Mouse (Mus musculus): ENCODE results near the gene Nup93. TPM values are rescaled to one million over a fixed set of nuclear protein-coding genes. Genes with fewer than 3 reads are reported as not detected.

The Nup93 gene
- total RNA-seq, 2 experiments from 2014 or later: 62.9 to 66.3 TPM

DNA sequence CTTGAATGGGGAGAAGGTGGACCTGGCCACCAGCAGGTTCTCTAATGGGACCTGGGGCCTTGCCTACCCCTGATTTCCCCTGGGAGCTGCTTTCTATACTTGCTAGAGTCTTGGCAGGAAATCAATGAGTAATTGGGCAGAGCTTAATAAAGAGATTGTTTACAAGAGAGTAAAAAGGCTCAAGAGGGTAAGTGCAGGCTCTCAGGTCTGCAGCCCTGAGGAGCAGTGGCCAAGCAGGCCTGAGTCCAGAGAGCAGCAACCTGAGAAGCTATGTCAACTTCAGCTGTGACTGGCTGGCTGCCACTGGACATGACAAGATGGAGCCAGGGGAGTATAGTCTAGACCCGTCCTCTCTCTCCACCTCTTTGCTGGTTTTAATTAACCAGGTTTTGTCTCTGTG, 21.4 kb upstream of the Nup93 start:
- Histone ChIP-seq H3K27ac (peak overlapping the region; percentile 48; the same call in 1 of the 2 replicates), H3K4me3 (no peak overlapping the region)
- DNase-seq (ENCODE audit: low spot score in 2 of 2): no peak
- no peak for TF ChIP-seq CTCF (conservative IDR thresholded peaks at IDR 0.05)

GRCm38 (mm10) chr8:94194591-94195223, 19.7 kb upstream of the Nup93 start:
- TF ChIP-seq CTCF (conservative IDR thresholded peaks at IDR 0.05): no peak
- Histone ChIP-seq H3K27ac (peak overlapping the region; percentile 18; the same call in 1 of the 2 replicates), H3K4me3 (no peak overlapping the region)
- DNase-seq (ENCODE audit: low spot score in 2 of 2): peak in 1 of 2 experiments; percentile 42

DNA sequence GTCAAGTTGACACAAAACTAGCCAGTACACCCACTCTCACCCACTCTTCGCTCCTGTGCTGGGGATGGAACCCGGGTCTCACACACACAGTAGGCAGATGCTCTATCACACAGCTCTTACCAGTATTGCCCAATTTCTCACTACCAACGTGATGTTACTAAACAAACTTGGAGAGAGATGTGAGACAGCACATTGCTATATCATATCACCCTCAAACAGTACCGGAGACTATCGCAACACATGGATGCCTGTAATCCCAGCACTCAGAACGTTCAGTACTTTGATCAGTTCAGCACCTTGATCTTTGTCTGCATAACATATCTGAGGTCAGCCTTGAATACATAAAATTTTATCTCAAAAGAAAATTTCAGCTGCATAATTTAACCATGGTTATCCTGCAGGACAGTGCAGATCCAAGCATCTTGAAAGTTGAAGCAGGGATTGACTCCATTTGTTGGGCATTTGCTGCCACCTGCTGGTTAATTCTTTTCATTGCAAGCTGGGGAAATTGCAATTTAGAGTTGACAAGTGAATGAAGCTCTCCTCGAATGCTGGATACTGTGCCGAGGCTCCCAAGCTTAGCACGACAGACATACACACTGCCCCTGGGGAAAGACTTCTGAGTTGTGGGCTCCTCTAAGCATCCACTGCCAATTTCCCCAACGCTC, 15.0 kb upstream of the Nup93 start:
- DNase-seq (ENCODE audit: low spot score in 2 of 2): peak; percentile 64 to 87
- peak; percentile 90 for TF ChIP-seq CTCF (conservative IDR thresholded peaks at IDR 0.05)
- H3K4me3 ChIP-seq: no peak overlapping the region
- H3K27ac ChIP-seq: no peak overlapping the region

GRCm38 (mm10) chr8:94204043-94204442, 10.3 kb upstream of the Nup93 start:
- H3K4me3 ChIP-seq: no peak overlapping the region
- no peak overlapping the region for H3K27ac ChIP-seq
- DNase-seq (ENCODE audit: low spot score in 2 of 2): no peak
- no peak for TF ChIP-seq CTCF (conservative IDR thresholded peaks at IDR 0.05)

GRCm38 (mm10) chr8:94205736-94206135, 8.6 kb upstream of the Nup93 start:
- Histone ChIP-seq H3K4me3 (no peak overlapping the region), H3K27ac (0 out of 2 replicates have a peak overlapping the region, but pooled peaks have one; percentile 18)
- TF ChIP-seq CTCF (conservative IDR thresholded peaks at IDR 0.05): peak; percentile 93
- peak in 1 of 2 experiments; percentile 73 for DNase-seq (ENCODE audit: low spot score in 2 of 2)

- no peak for TF ChIP-seq CTCF (conservative IDR thresholded peaks at IDR 0.05)
- H3K4me3 ChIP-seq: no peak overlapping the region
- DNase-seq (ENCODE audit: low spot score in 2 of 2): no peak
- 0 out of 2 replicates have a peak overlapping the region, but pooled peaks have one; percentile 18 for H3K27ac ChIP-seq
Measured at GRCm38 (mm10) chr8:94206256-94206655, 8.1 kb upstream of the Nup93 start.

- peak in 1 of 2 experiments; percentile 49 for DNase-seq (ENCODE audit: low spot score in 2 of 2)
- Histone ChIP-seq H3K4me3 (no peak overlapping the region), H3K27ac (peak overlapping the region; percentile 97; the same call in 1 of the 2 replicates)
- TF ChIP-seq CTCF (conservative IDR thresholded peaks at IDR 0.05): no peak
Measured at GRCm38 (mm10) chr8:94207491-94207890, 6.9 kb upstream of the Nup93 start.

- DNase-seq (ENCODE audit: low spot score in 2 of 2): peak; percentile 61 to 78
- TF ChIP-seq CTCF (conservative IDR thresholded peaks at IDR 0.05): no peak
- Histone ChIP-seq H3K4me3 (no peak overlapping the region), H3K27ac (peak overlapping the region; percentile 97)
Measured at GRCm38 (mm10) chr8:94209639-94210038, 4.7 kb upstream of the Nup93 start.

DNA sequence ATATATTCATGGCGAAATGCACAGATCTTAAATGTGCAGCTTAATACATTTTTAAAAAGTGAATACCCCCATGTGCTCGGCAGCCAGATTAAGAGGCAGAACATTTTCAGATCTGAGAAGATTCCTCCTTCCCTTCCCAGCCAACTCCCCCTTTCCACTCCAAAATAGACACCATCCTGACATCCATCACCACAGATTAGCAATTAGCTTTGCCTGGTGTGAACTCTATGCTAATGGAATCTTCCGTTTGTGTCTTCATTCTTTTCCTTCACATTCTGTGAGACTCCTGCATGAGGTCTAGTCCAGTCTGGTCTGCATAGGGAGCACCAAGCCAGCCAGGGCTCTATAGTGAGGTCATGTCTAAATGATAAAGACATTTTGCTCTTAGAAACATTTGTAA, 4.1 kb upstream of the Nup93 start:
- no peak for TF ChIP-seq CTCF (conservative IDR thresholded peaks at IDR 0.05)
- Histone ChIP-seq H3K4me3 (no peak overlapping the region), H3K27ac (peak overlapping the region; percentile 97)
- DNase-seq (ENCODE audit: low spot score in 2 of 2): no peak

DNA sequence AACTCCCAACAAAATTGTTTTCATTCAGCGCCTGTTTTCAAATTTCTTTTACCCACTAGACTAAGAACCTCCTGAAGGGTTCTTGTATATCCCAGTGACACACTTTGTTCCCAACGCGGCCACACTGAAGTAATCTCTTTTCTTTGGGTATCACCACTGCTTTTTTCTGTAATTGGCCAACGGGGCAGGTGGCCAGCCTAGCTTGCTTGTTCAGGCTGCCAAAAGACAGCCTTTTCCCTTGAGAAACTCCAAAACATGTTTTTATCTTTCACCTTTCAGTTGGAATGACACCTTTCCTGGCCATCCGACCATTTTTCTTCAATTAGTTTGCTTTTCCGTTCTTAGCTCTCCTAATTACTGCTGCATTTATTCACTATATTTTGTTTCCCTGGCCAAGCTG, 545 bp upstream of the Nup93 start:
- H3K4me3 ChIP-seq: peak overlapping the region; percentile 88
- DNase-seq (ENCODE audit: low spot score in 2 of 2): no peak
- H3K27ac ChIP-seq: peak overlapping the region; percentile 84
- TF ChIP-seq CTCF (conservative IDR thresholded peaks at IDR 0.05): no peak

GRCm38 (mm10) chr8:94227381-94227939, 13.1 kb downstream of the Nup93 start:
- Histone ChIP-seq H3K27ac (peak overlapping the region; percentile 92), H3K4me3 (peak overlapping the region; percentile 13; the same call in 1 of the 2 replicates)
- TF ChIP-seq CTCF (conservative IDR thresholded peaks at IDR 0.05): no peak
- peak; percentile 60 to 62 for DNase-seq (ENCODE audit: low spot score in 2 of 2)

DNA sequence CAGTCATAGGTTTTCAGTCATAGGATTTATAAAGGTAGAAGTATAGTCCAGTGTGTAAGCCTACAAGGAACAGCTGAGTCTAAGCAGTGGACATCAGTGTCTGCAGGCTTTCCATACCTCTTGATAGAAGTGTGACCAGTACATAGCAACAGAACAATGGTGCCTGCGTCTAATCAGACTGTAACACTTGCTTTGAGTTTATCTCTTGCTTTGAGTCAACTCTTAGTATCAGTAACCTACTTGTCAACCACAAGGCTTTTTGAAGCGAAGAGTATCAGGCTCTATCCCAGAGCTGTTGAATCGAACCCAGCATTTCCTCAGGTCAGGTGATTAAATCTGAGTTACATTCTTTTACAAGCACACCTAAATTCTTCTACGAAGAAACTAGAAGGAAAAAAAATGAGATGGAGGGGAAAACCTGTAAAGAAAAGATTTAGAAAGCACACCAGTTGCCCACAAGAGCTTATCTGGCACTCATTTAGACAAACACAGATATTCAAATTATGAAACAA, 25.9 kb downstream of the Nup93 start:
- DNase-seq (ENCODE audit: low spot score in 2 of 2): no peak
- H3K27ac ChIP-seq: no peak overlapping the region
- no peak overlapping the region for H3K4me3 ChIP-seq
- no peak for TF ChIP-seq CTCF (conservative IDR thresholded peaks at IDR 0.05)

GRCm38 (mm10) chr8:94249836-94250435, 35.6 kb downstream of the Nup93 start:
- TF ChIP-seq CTCF (conservative IDR thresholded peaks at IDR 0.05): no peak
- no peak overlapping the region for H3K4me3 ChIP-seq
- H3K27ac ChIP-seq: peak overlapping the region; percentile 76
- no peak for DNase-seq (ENCODE audit: low spot score in 2 of 2)
